Mouse (Mus musculus) midbrain, embryonic 11.5 days (tissue): Measurements from ENCODE around the gene Ror2. TPM values are rescaled to one million over a fixed set of nuclear protein-coding genes. Genes with fewer than 3 reads are reported as not detected.

Source experiments
- ATAC-seq: fragments of 200-750 bp; cut with Nextera tagmentation; 2 replicates; pipeline ENCODE4 v1.8.0; 2017; ENCODE audit warnings: moderate TSS enrichment, moderate library complexity; ENCODE audit not compliant: low FRiP score
- DNase-seq: peaks from one replicate; pipeline ENCODE4 v3.0.0; 2015; ENCODE audit warnings: low spot score; ENCODE audit errors: missing footprints
- H3K27ac ChIP-seq: fragments of 300-500 bp; sonication (generic); 2 replicates; pipeline ENCODE4 v1.5.1; 2014; ENCODE audit warnings: low read depth, low read length
- H3K27me3 ChIP-seq: fragments of 300-500 bp; sonication (generic); 2 replicates; pipeline ENCODE4 v1.6.1; 2014; ENCODE audit warnings: mild to moderate bottlenecking, low read length, moderate library complexity, mixed read lengths; ENCODE audit not compliant: control insufficient read depth, insufficient read depth
- H3K36me3 ChIP-seq: fragments of 300-500 bp; sonication (generic); 2 replicates; pipeline ENCODE4 v1.6.1; 2014; ENCODE audit warnings: mild to moderate bottlenecking, low read length, moderate library complexity, mixed read lengths; ENCODE audit not compliant: control insufficient read depth, insufficient read depth
- H3K4me1 ChIP-seq: fragments of 300-500 bp; sonication (generic); 2 replicates; pipeline ENCODE4 v1.6.1; 2014; ENCODE audit warnings: low read length; ENCODE audit not compliant: control insufficient read depth, insufficient read depth
- H3K4me2 ChIP-seq: fragments of 300-500 bp; sonication (generic); 2 replicates; pipeline ENCODE4 v1.6.1; 2014; ENCODE audit warnings: mild to moderate bottlenecking, moderate library complexity
- H3K4me3 ChIP-seq: fragments of 300-500 bp; sonication (generic); 2 replicates; pipeline ENCODE4 v1.5.1; 2014; ENCODE audit warnings: low read depth, low read length
- H3K9ac ChIP-seq: fragments of 300-500 bp; sonication (generic); 2 replicates; pipeline ENCODE4 v1.6.1; 2014; ENCODE audit warnings: low read length
- H3K9me3 ChIP-seq: fragments of 300-500 bp; sonication (generic); 2 replicates; pipeline ENCODE4 v1.6.1; 2016; ENCODE audit warnings: low read length; ENCODE audit not compliant: control insufficient read depth
- WGBS: fragments of 180-500 bp; shearing (Covaris S2); extraction: QIAGEN DNeasy Blood & Tissue Kit; methylation state at CpG from one replicate; pipeline ENCODE4 v1.1.7; 2014; 5-methylcytosine and 5-hydroxymethylcytosine counted together
- polyA plus RNA-seq: library from polyadenylated mRNA; unstranded; fragments of >200 nt; fragmentation: Nextera tagmentation; extraction: Ambion mirVana; gene quantifications from 2 replicates; pipeline ENCODE4 v1.2.1, GENCODE M21; 2014

Ror2 gene
- polyA plus RNA-seq, 1 experiment from 2014 or later = 4.8 TPM

DNA sequence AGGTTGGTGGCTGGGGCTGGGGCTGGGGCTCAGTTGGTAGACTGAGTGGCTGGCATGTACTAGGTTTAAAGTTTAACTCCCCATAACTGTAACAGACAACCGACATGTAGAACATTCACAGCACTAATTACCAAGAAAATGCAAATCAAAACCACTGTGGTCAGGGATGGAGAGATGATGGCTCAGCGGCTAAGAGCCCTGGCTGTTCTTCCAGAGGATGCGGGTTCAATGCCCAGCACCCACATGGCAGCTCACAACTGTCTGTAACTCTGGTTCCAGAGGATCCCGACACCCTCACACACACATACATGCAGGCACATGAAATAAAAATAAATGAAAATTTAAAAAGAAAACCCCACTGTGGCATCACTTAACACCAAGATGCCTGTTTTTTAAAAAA, 18.8 kb downstream of the Ror2 start:
- WGBS = 85% methylated on average over 4 of the region's 4 CpGs
- Histone ChIP-seq H3K4me1 (no peaks in the 10 kb centered on the region), H3K27me3 (no peaks in the 10 kb centered on the region), H3K4me2 (no peak overlapping the region), H3K36me3 (no peaks in the 10 kb centered on the region), H3K27ac (no peak overlapping the region), H3K4me3 (no peak overlapping the region), H3K9ac (no peak overlapping the region), H3K9me3 (no peaks in the 10 kb centered on the region)
- no peak for ATAC-seq
- no peak for DNase-seq

DNA sequence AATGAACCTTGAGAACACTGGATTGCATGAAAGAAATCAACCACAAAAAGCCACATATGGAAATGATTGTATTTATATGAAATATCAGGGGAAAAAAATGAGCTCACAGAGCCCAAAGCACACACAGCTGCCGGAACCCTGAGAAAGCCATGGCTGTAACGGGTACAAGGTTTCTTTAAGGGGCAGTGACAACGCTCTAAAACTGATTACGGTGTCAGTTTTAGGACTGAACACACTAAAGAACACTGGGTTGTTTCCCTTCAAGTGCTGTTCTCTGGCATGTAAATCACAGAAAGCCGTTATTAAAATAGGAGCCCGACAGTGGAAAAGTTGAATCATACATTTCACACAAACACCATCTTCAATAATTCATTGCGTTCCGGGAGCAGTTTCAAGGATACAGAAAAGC, 19.4 kb downstream of the Ror2 start:
- 92% methylated on average over 8 of the region's 8 CpGs for WGBS
- DNase-seq (no peak), ATAC-seq (no peak)
- no peak overlapping the region for H3K27ac ChIP-seq
- H3K4me1 ChIP-seq = no peaks in the 10 kb centered on the region
- H3K36me3 ChIP-seq = no peaks in the 10 kb centered on the region
- no peaks in the 10 kb centered on the region for H3K27me3 ChIP-seq
- no peaks in the 10 kb centered on the region for H3K9me3 ChIP-seq
- no peak overlapping the region for H3K4me3 ChIP-seq
- no peak overlapping the region for H3K9ac ChIP-seq
- no peak overlapping the region for H3K4me2 ChIP-seq

DNA sequence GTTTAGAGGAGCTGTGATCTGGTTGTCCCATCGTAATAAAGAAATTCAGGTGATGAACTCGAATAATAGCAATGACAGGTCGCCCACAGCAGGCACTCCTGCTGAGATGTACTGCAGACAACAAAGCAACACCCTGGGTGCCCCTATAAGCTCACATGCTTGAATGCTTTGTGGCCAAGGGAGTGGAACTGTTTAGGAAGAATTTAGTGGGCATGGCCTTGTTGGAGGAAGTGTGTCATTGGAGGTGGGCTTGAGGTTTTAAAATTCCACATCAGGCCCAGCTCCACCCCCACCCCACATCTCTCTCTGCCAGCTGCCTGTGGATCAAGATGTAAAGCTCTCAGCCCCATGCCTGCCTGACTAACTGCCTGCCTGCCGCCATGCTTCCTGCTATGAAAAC, 21.0 kb downstream of the Ror2 start:
- Histone ChIP-seq H3K4me2 (no peak overlapping the region), H3K4me1 (no peaks in the 10 kb centered on the region), H3K4me3 (no peak overlapping the region), H3K36me3 (no peaks in the 10 kb centered on the region), H3K27me3 (no peaks in the 10 kb centered on the region), H3K9ac (no peak overlapping the region), H3K27ac (no peak overlapping the region), H3K9me3 (no peaks in the 10 kb centered on the region)
- 82% methylated on average over 4 of the region's 4 CpGs for WGBS
- no peak for ATAC-seq
- no peak for DNase-seq

DNA sequence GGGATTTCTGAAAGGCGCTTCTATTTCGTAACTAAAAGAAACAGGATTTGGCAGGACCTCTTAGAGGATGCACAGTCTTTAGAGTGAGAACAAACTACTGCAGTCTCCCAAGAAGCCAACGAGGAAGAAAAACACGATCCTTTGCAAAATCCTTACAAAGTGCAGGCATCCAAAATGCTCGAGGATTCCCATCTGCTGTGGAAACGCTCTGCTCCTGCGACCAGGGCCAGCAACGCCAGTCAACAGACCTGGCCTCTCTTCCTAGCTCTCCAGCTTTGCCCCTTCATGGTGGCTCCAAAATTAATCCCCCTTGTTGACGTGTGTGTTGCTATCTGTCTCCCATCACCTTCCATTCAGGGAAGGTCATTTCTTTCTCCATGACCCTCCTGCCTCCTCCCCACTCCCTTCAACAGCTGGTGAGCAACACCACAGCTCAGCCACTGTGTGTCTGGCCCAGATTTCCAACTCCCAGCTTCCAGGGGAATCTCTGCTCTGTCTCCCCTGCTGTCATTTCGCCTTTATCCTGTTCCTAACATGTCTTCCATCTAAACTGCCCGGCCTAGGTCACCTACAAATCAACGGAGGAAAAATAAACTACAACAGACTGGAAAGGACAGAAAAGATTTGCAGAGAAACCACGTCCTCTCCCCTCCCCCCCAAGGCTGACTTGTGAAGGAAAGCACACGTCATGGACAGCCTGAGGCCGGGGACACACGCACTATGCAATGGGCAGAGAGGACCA, 23.2 kb downstream of the Ror2 start:
- Histone ChIP-seq H3K4me1 (no peaks in the 10 kb centered on the region), H3K9me3 (no peaks in the 10 kb centered on the region), H3K27me3 (no peaks in the 10 kb centered on the region), H3K9ac (no peak overlapping the region), H3K36me3 (no peaks in the 10 kb centered on the region), H3K27ac (no peak overlapping the region), H3K4me3 (no peak overlapping the region), H3K4me2 (no peak overlapping the region)
- 81% methylated on average over 16 of the region's 16 CpGs for WGBS
- DNase-seq (no peak), ATAC-seq (no peak)

DNA sequence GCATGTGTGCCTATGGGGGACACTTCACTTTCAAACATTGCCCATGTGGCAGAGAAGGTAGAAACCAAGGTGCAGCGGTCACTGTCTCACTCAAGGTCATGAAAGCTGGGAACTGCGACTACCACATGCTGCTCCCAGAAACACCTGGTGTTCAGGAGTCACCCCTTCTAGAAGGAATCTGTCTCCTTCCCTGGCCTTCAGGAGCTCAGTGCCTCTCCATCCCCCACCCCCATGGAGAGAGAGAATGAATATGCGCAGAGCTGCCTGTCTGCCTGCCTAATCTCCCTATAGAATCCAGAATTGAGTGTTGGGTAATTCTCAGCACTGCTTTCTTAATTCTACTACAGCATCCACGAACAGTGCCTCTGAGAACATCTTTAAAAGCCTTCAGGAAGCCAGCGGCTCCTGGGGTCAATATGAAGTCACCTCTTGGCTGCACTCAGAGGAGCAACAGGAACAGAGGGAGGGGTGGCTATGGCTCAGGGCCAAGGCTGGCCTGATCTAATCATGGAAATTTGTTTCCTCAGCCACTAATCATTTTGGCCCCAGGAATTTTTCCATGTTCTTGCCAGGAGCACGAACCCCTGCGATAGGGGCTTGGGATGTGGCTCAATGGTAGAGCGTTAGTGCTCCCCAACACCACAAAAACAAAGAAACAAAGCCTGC, 24.7 kb downstream of the Ror2 start:
- Histone ChIP-seq H3K4me1 (no peaks in the 10 kb centered on the region), H3K4me2 (no peak overlapping the region), H3K27me3 (no peaks in the 10 kb centered on the region), H3K9me3 (no peaks in the 10 kb centered on the region), H3K9ac (no peak overlapping the region), H3K27ac (no peak overlapping the region), H3K36me3 (no peaks in the 10 kb centered on the region), H3K4me3 (no peak overlapping the region)
- DNase-seq (no peak), ATAC-seq (no peak)
- WGBS = 71% methylated on average over 8 of the region's 8 CpGs

DNA sequence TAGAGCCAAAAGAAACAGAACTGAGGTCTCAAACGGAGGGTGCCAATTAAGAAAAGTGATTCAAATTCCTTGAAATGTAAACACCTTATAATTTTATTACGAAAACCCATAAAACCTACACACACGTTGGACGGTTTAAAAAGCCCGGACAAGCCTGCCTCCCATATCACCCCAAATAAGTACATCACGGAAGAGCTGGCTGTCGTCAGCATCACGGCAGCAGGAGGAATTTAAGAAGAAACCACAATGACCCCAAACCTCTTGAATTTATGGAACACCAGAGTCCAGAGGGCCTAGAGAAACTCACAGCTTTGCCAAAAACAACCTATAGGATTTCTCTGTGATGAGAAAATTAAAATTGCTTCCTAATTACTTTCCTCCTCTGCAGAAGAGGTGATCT, 27.0 kb downstream of the Ror2 start:
- Histone ChIP-seq H3K4me2 (no peak overlapping the region), H3K9me3 (no peaks in the 10 kb centered on the region), H3K9ac (no peak overlapping the region), H3K27me3 (no peaks in the 10 kb centered on the region), H3K4me3 (no peak overlapping the region), H3K27ac (no peak overlapping the region), H3K4me1 (no peaks in the 10 kb centered on the region), H3K36me3 (no peaks in the 10 kb centered on the region)
- 85% methylated on average over 8 of the region's 8 CpGs for WGBS
- no peak for ATAC-seq
- DNase-seq = no peak

DNA sequence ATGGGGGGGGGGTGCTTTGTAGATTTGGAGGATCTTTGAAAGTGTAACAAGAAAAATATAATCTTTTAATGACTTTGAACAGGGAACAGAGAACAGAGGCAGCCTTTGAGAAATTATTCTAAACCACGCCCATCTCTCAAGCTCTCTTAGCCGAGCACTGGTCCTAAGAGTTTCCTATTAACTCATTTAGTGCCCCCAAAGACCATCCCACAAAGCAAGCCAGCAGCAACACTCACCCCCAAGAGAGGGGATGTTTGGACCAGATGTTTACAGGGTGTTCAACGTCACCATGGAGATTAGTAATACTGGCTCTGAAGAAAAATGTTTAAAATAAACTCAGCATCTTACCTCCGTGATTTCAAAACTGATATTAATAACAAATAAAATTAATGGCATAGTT, 27.4 kb downstream of the Ror2 start:
- no peak for DNase-seq
- 72% methylated on average over 4 of the region's 4 CpGs for WGBS
- Histone ChIP-seq H3K27me3 (no peaks in the 10 kb centered on the region), H3K27ac (no peak overlapping the region), H3K4me1 (no peaks in the 10 kb centered on the region), H3K9me3 (no peaks in the 10 kb centered on the region), H3K4me3 (no peak overlapping the region), H3K9ac (no peak overlapping the region), H3K36me3 (no peaks in the 10 kb centered on the region), H3K4me2 (no peak overlapping the region)
- no peak for ATAC-seq

DNA sequence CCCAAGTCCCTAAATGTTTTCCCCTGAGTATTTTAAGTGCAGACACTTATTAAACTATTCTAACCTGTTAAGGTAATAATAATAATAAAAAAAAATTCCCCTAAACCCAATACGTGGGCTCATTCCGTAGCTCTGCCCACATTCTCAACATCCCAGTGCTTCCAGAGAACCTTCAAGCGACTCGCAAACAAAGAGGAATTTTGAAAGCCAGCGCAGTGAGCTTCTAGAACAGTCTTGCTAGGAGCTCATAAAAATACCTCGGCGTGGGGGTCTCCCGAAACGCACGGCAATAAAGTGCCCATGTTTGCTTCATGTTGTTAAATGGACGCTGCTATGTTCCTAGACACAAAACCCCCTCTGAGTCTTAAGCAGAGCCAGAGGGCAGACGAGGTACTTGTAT, 32.7 kb downstream of the Ror2 start:
- no peak overlapping the region for H3K4me2 ChIP-seq
- no peaks in the 10 kb centered on the region for H3K4me1 ChIP-seq
- H3K9ac ChIP-seq = no peak overlapping the region
- H3K27me3 ChIP-seq = no peaks in the 10 kb centered on the region
- DNase-seq = no peak
- H3K9me3 ChIP-seq = no peaks in the 10 kb centered on the region
- no peak overlapping the region for H3K27ac ChIP-seq
- 92% methylated on average over 12 of the region's 12 CpGs for WGBS
- H3K36me3 ChIP-seq = no peaks in the 10 kb centered on the region
- H3K4me3 ChIP-seq = no peak overlapping the region
- no peak for ATAC-seq

DNA sequence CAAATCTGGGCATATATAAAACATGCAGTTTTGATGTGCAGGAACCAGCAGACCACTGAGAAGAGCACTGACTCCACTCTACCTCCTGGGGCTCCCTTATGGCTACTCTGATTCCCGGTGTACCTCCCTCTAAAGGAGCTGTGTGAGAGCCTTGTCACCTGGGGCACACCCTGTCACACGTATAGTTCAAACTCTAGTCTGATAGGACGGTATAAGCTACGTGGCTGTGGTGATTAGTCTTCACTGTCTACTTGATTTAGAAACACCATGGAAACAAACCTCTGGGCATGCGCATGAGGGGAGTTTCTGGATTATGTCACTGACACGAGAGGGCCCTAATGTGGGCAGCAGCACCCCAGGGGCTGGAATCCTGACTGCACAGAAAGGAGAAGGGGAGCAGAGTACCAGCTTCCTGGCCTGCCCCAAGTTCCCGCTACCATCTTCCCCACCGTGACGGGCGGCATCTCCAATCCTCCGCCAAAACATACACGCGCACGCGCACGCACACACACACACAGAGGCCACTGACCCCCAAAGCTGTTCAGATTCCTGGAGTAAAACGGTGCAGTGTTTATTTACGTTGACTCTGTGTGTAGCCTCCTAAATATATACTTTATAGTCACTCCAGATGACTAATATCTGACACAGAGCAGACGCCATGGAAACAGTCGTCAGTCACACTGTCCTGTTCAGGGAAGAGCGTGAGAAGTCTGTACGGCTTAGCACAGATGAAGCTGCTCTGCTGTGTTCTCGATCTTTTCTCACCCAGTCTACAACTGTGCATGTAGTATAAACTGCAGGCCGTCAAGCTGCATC, 37.1 kb downstream of the Ror2 start:
- ATAC-seq (no peak), DNase-seq (no peak)
- H3K9me3 ChIP-seq = no peaks in the 10 kb centered on the region
- H3K27me3 ChIP-seq = no peaks in the 10 kb centered on the region
- no peak overlapping the region for H3K4me2 ChIP-seq
- H3K9ac ChIP-seq = no peak overlapping the region
- 82% methylated on average over 24 of the region's 24 CpGs for WGBS
- no peak overlapping the region for H3K27ac ChIP-seq
- no peak overlapping the region for H3K4me3 ChIP-seq
- no peaks in the 10 kb centered on the region for H3K4me1 ChIP-seq
- H3K36me3 ChIP-seq = no peaks in the 10 kb centered on the region
